Mouse (Mus musculus): Measurements from ENCODE around the gene Rpl10a.

Rpl10a gene

DNA sequence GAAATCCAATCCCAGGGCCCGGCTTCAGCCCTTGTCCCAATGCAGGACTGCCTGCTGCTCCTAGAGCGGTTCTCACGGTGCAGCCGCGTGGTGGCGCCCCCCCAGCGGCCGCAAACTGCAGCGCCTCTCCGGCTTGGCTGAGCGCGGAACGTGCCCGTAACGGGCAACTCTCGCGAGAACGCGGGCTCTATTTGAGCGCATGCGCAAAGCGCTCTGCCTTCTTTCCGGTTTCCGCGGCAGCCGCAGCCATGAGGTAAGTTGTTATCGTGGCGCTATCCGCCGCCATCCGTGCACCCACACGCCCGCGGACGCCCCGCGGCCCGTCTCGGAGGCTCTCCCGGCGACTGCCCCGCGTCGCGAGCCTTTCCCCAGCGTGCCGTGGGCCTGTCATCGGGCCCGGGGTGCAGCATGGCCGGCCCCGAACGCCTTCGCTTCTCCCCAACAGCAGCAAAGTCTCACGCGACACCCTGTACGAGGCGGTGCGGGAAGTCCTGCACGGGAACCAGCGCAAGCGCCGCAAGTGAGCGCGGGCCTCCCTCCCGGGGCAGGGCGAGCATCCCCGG lies at the start of gene Rpl10a:
Gene Rpl10a, plus strand, starts transcription at position 106 of the 563 bp plus-strand sequence.
- peak; percentile 73 for DNase-seq (ENCODE audit: extremely low read depth, low read depth)

DNA sequence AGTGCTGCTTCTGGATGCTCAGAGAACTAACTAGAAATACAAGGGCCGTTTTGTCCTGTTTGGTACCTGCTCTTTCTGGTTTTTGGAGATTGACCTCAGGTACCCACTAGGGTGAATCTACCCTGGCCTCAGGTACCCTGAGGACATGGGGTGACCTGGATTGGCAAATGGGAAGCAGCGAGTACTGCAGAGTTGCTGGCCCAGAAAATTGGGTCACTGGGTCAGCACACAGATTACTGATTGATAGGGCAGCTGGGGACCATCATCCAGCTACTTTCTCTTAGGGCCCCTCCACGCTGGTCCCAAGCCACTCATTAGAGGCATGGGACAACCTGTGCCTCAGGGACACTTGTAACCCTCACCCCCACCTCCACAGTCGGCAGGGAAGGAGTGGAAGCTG lies 49.0 kb upstream of the Rpl10a start:
- DNase-seq (ENCODE audit: extremely low read depth, low read depth) = no peak

DNA sequence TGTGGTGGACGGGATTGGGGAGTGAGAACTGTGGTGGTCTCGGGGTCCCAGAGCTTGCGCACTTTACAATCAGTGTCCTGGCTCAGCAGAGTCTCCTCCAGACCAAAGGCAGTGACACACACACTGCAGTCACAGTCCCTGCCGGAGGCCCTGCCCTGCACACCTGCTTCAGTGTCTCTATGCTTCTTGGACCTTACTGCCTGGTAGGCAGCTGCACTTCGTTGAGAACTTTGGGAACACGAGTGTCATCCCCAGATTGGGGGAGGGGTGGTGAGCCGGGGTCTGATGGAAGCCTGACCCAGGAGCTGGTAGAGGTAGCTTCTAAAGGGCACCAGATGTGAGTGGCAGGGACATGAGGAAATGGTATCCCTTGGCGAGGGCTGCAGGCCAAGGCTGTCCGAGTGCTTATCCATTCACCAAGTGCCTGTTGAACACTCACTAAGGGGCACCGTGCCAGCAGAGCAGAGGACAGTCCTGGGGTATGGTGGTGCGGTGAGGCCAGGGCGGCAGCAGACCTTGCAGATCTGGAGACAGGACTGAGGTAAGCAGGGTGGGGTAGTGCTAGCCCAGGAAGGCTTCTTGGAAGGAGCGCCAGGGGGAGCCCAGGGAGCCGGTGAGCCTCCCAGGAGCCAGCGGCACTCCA lies 48.4 kb upstream of the Rpl10a start:
- no peak for DNase-seq (ENCODE audit: extremely low read depth, low read depth)

DNA sequence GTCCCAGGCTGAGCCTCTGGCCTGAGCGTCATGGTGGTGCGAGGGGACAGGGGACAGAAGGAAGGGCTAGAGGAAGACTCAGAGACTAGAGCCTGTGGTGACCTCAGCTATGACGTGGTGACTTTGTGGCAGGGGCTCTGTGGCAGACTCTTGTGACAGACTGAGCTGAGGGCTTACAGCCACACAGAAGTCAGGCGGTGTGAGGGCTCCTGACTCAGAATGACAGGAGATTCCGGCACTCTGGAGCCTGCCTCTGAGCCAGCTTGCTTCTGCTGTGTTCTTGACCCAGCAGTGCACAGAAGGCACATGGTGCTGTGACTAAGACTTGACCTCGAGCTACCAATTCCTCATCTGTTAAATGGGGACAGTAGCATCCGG lies 47.9 kb upstream of the Rpl10a start:
- DNase-seq (ENCODE audit: extremely low read depth, low read depth) = no peak

DNA sequence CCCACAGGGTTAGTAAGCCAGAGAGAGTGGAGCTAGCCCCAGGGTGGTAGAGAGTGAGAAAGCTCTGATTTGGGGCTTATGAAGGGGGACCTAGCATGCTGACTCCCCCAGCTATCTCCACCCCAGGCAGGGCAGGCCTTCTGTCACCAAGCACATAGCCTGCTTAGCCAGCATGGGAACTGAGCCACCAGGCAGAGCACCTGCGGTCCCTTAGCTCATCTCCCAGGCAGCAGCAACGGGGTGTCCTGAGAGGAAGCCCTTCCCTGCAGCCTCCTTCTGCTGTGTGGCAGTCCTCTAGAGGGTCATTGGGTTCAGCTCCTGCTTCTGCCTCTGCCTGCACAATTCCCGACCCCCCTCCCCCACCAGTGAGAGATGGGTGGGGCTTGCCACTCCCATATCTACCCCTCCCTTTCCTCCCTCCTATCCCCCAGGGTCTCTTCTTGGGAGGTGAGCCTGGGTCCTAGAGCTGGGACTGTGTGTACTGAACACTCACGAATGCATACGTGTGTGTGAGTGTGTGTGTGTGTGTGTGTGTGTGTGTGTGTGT lies 47.4 kb upstream of the Rpl10a start:
- no peak for DNase-seq (ENCODE audit: extremely low read depth, low read depth)

DNA sequence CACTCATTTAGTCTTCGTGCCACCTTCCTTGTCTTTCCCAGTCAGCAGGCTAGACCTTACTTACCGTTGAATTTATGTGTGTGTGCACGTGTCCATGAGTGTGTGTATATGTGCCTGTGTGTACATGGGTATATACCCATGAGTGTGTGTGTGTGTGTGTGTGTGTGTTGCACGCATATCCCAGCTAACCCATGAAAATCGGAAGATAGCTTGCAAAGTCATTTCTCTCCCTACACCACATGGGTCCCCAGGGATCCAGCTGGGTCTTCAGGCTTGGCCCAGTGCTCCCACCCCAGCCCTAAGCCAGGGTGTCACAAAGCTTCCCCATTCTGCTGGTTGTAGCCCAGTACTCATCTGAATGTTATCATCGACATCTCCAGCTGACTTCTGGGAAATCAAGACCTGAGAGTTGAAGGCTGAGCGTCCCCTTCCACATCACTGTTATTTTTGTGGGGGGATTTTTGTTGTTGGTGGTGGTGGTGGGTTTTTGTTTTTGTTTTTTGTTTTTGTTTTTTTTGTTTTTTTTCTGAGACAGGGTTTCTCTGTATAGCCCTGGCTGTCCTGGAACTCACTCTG lies 46.3 kb upstream of the Rpl10a start:
- DNase-seq (ENCODE audit: extremely low read depth, low read depth) = no peak

DNA sequence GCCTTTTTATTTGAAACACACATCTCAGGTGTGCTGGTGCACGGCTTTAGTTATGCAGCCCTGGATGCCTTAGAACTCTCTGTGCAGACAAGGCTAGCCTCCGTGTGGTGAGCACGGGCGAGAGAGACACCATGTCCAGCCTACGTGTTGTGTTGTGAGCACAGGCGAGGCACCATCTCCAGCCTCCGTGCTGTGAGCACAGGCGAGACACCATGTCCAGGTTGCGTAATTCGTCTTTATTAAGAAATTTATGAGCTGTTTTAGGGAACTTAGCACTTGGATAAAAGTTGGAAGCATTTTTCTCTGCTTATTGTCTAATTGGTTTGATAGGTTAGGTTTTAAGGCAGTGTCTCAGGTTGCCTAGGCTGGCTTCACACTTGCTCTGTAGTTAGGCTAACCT lies 45.1 kb upstream of the Rpl10a start:
- DNase-seq (ENCODE audit: extremely low read depth, low read depth) = no peak

DNA sequence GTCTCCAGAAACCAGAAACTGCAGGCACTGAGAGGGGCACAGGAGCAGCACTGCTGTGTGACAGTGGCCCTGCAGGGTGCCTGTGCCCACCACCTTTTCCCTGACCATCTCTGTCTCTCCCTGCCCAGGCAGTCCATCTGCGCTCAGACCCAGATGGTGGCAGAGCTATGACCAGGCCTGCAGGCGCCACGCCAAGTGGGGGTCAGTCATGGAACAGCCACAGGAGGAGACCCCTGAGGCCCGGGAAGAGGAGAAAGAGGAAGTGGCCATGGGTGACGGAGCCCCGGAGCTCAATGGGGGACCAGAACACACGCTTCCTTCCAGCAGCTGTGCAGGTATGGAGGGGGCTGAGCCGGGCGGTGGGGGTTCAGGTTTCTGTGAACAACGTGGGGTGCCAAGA lies 42.1 kb upstream of the Rpl10a start:
- no peak for DNase-seq (ENCODE audit: extremely low read depth, low read depth)

DNA sequence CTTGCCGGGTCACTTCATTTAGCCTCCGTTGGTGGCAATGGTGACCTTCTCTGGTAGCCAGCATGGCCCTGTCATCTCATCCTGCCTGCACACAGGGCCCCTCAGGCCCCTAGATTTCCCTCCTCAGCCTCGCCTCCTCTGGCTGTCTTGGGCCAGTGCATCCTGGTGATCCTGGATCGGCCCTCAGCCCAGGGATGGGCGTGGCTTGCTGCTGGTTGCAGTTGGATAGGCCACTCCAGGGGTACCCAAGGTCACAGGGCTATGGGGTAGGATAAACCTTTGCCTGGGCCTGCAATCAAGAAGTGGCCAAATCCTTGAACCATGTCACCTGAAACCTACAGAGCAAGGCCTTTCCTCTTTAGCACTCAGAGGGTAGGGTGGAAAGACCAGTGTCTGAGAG lies 41.3 kb upstream of the Rpl10a start:
- DNase-seq (ENCODE audit: extremely low read depth, low read depth) = no peak

DNA sequence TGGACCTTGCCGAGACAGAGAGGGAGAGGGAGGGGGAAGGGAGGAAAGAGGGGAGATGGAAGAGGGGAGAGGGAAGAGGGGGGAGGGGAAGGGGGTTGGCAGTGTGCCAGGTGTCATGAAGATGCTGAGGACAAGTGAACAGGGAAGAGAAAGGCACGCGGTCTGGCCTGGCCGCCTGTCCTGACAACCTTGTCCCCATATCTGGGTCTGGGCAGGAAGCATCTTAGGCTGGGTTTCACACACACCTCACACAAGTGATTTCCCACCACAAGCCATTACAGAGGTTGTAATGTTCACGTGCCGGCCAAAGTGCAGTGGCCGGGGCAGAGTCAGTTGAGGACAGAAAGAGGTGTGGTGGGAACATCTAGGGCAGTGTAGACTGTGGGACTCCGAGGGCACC lies 40.7 kb upstream of the Rpl10a start:
- DNase-seq (ENCODE audit: extremely low read depth, low read depth) = no peak

DNA sequence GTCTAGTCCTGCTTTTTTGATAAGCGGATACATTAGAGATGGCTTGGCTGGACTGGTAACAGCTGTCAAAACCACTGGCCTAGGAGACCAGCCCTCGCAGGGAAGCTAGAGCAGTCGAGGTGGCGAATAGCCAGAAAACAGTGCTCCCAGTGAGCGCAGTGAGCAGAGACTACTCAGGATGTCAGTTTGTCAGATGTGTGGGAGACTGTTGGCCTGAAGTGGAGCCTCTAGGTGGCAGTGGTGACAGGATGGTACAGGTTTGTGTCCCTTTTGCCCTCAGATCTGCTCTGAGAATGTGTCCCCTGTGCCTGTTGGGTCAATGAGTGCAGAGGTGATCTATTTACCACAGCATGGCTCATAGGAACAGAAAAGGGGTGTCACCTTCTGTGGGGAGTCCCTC lies 40.3 kb upstream of the Rpl10a start:
- no peak for DNase-seq (ENCODE audit: extremely low read depth, low read depth)

DNA sequence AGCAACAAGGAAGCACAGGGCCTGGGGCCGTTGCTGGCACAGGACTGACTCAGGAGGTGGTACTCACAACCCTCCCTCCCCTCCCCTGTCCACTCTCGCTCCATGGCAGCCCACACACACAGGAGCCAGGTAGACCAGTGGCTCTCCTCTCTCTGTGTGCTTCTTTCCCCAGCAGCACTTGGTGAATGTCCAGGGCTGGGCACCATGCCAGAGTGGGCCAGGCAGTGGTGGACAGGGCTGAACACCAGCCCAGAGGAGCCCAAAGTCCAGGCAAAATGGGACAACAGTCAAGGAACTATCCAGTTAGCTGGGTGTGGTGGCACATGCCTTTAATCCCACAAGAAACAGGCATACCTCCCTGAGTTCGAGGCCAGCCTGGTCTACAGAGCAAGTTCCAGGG lies 38.0 kb upstream of the Rpl10a start:
- no peak for DNase-seq (ENCODE audit: extremely low read depth, low read depth)

DNA sequence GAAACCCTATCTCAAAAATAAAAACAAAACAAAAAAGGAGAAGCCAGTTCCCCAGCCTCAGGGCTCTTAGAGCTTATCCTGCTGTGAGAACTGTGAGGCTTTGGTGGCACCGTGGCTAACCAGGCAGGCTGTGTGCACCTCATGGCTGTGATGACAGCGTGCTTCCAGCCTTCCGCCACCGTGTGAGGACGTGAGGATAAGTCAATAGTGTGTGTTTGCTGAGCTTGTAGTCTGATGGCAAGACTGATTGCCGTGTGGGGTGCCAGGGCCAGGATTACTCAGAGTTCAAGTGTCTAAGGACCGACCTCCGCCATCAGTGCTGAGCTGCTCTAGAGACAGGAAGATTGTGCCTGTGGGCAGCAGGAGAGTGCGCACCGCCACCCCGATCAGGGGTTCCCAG lies 37.6 kb upstream of the Rpl10a start:
- no peak for DNase-seq (ENCODE audit: extremely low read depth, low read depth)

DNA sequence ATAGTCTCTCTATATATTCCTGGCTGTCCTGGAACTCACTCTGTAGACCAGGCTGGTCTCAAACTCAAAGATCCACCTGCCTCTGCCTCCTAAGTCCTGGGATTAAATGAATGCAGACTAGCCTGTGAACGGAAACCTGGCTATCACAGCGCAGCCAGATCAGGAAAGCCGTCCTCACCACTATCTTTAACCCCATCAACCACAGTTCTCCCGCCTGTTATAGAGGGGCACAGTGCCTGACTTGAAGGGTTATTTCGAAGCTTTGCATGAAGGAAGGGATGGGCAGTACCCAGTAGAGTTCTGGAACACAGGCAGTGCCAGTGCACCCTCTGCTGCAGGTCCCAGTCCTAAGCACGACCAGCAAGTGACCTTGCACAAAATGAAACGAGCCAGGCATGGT lies 36.9 kb upstream of the Rpl10a start:
- DNase-seq (ENCODE audit: extremely low read depth, low read depth) = no peak

DNA sequence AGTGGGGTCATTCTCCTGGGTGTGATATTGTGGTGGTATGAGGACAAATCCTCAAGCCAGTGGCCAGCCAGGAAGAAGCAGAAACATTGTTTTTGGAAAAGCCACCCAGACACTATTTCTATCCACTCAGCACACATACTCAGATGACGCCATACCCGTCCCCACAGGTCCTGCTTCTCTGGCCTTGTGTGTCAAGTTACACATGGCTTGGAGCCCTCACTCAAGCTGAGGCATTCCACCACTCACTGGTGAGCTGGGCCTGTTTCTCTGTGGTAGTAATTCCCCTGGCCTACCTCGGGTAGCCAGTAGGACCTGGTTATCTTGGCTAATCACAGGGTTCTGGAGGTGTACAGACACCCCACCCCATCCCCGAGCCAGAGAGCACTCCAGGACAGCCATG lies 34.6 kb upstream of the Rpl10a start:
- DNase-seq (ENCODE audit: extremely low read depth, low read depth) = no peak

DNA sequence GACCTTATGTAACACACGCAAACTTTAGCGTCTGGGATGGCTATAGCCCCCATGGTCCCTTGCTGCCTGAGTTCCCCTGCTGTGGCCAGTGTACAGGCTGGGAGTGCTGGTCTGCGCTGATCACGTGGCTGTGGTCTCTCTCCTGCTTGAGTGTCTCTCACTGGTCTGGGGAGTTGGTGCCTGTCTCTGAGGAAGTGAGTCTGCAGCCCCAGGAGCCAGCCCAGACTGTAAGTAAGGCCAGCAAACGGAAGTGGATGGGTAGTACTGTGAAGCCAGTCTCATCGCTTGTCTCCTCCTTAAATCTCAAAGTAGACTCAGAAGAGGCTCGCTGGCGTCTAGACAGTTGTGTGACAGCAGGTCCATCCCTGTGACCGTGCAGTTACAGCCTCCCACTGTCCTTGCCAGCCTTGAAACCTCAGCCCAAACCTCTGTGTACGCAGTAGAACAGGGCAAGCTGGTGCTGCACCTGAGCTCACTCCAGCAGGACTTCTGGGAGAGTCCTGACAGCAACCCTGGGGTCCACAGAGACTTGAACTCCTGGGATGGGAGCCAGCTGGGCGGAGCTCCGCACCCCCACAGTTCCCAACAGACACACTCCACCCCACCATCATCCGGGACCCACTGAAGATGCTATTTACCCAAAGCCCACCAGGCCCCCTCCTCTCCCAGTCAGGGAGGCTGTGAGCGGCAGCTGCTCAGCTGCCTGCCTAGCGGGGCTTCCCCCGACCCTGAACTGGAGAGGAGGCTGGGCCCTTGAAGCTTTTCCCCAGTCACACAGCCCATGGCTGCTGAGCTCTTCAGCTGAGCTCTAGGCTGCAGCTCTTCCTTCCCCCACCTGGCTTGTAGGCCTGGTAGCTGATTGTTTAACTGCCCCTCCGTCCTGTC lies 33.6 kb upstream of the Rpl10a start:
- DNase-seq (ENCODE audit: extremely low read depth, low read depth) = no peak

DNA sequence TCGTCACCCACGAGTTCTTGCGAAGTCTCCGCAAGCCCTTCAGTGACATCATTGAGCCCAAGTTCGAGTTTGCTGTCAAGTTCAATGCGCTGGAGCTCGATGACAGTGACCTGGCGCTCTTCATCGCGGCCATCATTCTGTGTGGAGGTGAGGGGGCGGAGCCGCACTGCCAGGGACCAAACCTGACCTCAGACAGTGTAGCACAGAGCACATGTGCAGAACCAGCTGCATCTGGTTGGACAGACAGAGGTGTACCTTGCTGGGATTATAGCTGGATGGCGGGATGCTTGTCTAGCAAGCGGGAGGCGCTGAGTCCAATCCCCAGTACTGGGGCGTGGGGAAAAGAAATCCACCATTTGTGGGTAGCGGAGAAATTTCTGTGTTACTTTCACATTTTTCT lies 29.4 kb upstream of the Rpl10a start:
- no peak for DNase-seq (ENCODE audit: extremely low read depth, low read depth)

DNA sequence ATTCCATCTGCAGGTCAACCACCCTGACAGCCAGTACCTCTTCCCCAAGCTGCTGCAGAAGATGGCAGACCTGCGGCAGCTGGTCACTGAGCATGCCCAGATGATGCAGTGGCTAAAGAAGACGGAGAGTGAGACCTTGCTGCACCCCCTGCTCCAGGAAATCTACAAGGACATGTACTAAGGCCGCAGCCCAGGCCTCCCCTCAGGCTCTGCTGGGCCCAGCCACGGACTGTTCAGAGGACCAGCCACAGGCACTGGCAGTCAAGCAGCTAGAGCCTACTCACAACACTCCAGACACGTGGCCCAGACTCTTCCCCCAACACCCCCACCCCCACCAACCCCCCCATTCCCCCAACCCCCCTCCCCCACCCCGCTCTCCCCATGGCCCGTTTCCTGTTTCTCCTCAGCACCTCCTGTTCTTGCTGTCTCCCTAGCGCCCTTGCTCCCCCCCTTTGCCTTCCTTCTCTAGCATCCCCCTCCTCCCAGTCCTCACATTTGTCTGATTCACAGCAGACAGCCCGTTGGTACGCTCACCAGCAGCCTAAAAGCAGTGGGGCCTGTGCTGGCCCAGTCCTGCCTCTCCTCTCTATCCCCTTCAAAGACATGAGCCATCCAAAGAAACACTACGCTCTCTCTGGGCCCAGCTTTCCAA lies 28.5 kb upstream of the Rpl10a start:
- DNase-seq (ENCODE audit: extremely low read depth, low read depth) = no peak

DNA sequence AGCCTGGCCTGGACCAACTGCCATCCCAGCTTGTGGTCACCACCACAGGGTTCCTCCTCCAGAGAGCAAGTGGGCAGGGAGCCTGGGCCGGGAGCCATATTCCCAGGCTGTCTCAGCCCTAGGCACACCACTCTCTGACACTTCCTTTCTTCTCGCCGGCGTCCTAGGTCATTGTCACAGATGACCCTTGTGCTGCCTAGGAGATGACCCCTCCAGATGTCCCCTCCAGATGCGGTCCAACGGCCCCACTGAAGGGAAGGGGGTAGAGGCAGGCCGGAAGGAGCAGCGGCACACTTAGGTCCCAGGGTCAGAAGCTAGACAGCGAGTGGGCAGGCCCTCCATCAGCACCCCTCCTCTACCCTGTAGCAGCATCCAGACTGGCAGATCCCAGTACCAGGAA lies 27.9 kb upstream of the Rpl10a start:
- DNase-seq (ENCODE audit: extremely low read depth, low read depth) = no peak

DNA sequence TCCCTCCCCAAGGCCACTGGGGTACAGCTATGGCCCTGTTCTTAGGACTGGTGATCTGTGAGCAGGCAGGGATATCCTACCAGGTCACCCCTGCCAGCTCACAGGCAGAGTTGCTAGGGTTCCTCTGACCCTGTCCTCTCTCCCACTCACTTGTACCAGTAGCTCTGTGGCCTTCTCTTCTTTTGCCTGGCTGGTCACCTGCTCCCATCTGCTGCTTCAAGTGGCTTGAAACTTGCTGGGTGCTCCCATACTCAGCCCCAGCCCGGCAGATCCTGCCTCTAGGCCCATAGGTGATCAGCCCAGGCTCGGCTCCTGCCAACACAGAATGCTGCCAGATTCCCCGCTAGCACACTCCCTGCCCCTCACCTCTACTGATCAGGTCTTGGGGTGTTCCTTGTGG lies 27.4 kb upstream of the Rpl10a start:
- DNase-seq (ENCODE audit: extremely low read depth, low read depth) = no peak

DNA sequence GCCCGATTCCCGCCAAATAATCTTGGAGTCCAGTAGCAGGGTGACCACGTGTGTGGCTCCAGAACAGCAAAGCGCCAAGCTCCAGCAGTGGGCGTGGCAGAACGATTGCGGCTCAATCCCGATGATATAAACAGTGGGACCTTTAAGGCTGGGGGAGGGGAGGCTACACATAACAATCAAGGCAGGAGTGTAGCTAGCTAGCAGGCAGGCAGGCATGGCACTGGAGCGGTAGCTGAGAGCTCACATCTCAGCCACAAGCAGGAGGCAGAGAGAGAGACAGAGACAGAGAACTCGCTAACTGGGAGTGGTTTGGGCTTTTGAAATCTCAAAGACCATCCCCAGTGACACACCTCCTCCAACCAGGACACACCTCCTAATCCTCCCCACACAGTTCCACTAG lies 23.1 kb upstream of the Rpl10a start:
- DNase-seq (ENCODE audit: extremely low read depth, low read depth) = no peak

Measured in MEL-GATA-1-ER (cell line).